Mouse (Mus musculus): ENCODE measurements around the gene Aldh9a1. TPM values are rescaled to one million over a fixed set of nuclear protein-coding genes. Genes with fewer than 3 reads are reported as not detected.

The Aldh9a1 gene
- total RNA-seq, 2 experiments from 2014 or later: 3.8 to 4.8 TPM

DNA sequence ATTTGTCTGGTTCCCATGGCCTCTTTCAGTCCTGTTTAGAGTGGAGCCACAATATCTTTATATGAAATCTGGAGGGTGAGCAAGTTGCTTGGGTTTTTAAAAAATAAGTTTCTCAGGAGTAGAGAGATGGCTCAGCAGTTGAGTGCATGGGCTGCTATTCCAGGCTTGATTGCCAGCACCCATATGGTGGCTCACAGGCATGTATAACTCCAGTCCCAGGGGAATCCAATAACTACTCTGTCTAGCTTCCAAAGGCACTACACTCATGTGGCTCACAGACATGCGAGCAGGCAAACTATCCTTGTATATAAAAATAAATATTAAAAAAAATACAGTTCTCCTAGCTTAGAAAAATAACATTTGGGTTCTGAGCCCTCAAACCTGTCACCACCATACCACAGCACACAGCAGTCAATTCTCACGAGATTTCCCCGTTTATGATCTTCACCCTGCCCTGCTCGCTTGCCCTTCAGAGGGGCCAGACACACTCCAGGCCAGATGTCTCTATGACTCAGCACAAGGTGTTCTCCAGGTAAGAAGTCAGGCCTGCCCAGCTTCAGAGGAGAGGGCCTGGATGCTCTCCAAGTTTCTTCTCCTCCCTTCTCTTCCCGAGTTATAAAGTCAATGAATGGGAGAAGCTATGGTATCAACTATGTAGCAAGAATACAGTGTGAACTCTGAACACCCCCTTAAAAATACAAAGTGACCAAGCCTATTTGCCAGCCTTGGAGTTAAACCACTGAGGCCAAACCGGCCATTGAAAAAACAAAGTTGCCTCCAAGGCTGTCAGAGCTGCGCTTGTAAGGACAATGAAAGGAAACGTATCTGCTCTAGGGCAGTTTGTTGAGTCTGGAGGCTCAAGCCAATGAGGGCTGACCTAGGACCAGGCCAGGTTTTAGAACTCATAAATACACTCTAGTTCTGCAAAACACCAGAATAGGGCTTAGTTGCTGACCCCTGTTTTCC, 31.5 kb downstream of the Aldh9a1 start:
- DNase-seq: no peak
- intact Hi-C loops (cut with DNase I; ENCODE audit: low total_unique reads): no loop called here

- no peak for DNase-seq
- intact Hi-C loops (cut with DNase I; ENCODE audit: low total_unique reads): no loop called here
These were observed 32.5 kb downstream of the Aldh9a1 start for GRCm38 (mm10) chr1:167382316-167382715.

GRCm38 (mm10) chr1:167382763-167383162, 33.0 kb downstream of the Aldh9a1 start:
- intact Hi-C loops (cut with DNase I; ENCODE audit: low total_unique reads): no loop called here
- DNase-seq: no peak

- DNase-seq: no peak
- intact Hi-C loops (cut with DNase I; ENCODE audit: low total_unique reads): no loop called here
These were observed 33.4 kb downstream of the Aldh9a1 start for GRCm38 (mm10) chr1:167383178-167383577.

DNA sequence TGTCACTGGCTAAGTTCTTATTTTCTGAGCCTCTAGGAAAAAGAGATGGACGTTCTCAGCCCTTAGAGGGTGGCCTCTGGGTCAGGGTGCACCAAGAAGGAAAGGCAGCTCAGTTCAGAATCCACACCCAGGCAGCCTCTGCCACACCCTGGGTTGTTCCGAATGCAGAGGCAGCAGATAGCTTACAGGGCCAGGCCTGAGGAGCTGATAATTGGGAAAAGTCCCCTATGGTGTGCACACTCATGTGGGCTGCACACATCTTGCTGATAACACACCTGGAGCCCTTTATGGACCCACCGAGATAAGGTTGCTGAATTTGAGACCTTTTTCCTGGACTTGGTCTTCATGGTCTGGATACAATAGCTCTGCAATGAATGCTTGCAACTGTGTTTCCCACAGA, 34.4 kb downstream of the Aldh9a1 start:
- intact Hi-C loops (cut with DNase I; ENCODE audit: low total_unique reads): no loop called here
- no peak for DNase-seq

DNA sequence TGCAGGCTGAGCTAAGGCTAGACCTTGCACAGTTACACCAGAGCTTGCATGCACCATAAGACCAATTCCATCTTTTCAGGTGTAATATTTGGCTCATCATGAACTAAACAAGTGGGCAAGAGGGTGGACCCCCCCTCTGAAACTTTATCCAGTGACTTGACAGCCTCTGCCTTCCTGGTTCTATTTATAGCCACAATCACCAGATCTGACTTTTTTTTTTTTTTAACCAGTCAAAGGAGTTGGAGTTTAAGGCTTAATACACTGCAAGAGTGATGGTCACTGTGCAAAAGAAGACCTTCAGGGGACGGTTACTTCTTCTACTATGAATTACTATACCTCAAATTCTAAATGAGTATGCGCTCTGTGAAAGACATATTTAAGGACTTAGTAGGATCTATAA, 35.4 kb downstream of the Aldh9a1 start:
- no peak for DNase-seq
- intact Hi-C loops (cut with DNase I; ENCODE audit: low total_unique reads): no loop called here

DNA sequence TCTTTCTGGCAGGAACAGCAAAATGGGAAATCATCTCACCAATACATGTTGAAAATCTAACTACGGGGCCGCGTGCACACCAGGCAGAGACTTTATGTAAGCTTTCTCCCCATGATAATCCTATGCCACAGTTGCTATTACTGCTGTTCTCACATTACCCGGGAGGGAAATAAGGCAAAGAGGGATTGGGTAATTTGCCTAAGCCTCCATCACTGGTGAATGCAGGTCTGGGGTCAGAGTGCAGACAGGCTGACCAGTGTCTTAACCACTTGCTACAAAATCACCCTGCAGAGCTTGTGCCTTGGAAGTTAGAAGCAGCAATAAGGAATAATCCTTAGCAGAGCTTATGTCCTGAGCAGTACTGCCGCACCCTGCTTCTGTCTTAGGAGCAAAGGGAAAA, 35.8 kb downstream of the Aldh9a1 start:
- intact Hi-C loops (cut with DNase I; ENCODE audit: low total_unique reads): no loop called here
- DNase-seq: no peak

GRCm38 (mm10) chr1:167386466-167386865, 36.7 kb downstream of the Aldh9a1 start:
- intact Hi-C loops (cut with DNase I; ENCODE audit: low total_unique reads): no loop called here
- no peak for DNase-seq

DNA sequence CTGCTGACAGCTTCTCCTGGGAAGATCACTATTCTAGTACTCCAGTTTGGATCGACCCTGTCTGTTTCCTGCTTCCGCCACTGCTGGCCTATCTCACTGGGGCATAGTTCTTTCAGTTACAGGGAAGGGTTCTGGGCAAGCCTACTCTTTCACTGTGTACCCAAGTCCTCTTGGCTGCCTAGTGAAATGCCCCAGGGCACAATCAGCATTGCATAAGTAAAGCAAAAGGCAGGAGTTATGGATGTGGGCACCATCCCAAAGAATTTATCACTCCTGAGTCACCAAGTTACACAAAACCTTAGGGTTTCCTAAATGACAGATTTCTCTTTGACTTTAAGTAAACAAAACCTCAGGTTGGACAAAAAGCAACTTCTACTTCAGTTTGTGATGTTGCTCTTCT, 37.5 kb downstream of the Aldh9a1 start:
- no peak for DNase-seq
- intact Hi-C loops (cut with DNase I; ENCODE audit: low total_unique reads): no loop called here

DNA sequence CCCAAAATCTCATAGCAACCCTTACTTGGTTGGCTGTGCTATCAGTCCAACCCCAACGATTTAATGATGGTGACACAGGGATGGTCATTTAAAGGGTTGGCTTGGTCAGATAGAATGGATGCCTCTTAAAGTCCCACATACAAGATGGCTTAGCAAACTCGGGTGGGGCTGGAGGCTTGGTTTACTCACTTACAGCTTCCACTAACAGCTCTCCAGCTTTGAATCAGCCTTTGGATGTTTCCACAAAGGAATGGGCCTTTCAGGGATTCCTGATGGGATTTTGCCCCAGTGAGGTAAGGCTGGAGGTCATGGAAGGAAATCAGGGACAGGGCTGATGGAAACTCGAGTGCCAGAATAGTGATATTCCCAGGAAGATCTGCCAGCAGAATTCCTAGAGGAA, 38.0 kb downstream of the Aldh9a1 start:
- intact Hi-C loops (cut with DNase I; ENCODE audit: low total_unique reads): no loop called here
- no peak for DNase-seq

DNA sequence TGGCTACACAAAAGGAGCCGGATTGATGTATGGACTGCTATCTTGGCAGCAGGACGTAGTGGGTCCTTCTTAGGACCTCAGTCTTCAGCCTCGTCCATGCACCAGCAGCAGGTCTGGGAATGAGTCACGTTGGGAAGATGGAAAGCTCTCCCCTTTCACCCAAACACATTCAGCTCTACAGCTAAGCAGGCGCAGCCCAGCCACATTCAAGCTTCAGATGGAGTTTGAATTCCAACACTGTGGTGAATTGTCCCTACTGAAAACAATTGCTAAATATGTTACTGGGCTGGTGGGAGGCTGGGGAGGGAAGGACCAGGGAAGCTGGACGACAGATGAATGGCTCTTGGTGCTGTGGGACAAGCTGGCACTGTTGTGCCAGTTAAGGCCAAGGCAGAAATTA, 38.8 kb downstream of the Aldh9a1 start:
- DNase-seq: no peak
- intact Hi-C loops (cut with DNase I; ENCODE audit: low total_unique reads): no loop called here

DNA sequence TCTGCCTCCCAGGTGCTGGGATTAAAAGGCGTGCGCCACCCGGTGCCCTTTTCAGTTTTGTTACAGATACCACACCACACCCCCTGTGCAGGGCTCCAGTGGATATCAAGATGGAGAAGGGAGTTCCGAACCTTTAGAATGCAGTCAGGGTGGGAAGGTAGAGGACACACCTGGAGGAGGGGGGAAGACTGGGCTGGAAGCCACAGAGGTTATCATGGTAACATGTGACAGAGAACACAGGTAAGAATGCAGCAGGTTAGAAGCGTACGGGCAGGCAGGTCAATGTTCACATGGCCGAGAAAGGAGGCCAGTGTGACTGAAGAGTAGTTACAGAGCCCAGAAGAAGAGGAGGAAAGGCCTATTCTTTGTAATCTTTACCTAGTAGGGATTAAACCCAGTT, 39.8 kb downstream of the Aldh9a1 start:
- intact Hi-C loops (cut with DNase I; ENCODE audit: low total_unique reads): no loop called here
- no peak for DNase-seq

- DNase-seq: no peak
- intact Hi-C loops (cut with DNase I; ENCODE audit: low total_unique reads): no loop called here
These were observed 40.6 kb downstream of the Aldh9a1 start for GRCm38 (mm10) chr1:167390381-167390780.

DNA sequence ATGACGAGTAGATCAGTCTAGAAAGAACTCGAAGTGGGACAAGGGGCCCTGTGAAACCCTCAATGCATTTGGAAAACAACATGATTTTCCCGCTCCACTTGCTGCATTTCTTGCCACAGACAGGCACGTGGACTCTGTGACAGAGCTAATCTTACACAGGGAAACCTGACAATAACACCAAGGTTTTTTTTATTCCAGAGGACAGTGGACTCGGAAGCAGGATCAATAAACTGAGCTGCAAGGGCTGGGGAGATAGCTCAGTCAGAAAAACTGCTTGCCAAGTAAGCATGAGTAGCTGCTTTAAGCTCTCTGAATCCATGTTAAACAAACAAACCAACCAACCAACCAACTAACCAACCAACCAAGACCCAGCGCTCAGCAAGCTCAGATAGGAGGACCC, 41.5 kb downstream of the Aldh9a1 start:
- DNase-seq: no peak
- intact Hi-C loops (cut with DNase I; ENCODE audit: low total_unique reads): no loop called here

DNA sequence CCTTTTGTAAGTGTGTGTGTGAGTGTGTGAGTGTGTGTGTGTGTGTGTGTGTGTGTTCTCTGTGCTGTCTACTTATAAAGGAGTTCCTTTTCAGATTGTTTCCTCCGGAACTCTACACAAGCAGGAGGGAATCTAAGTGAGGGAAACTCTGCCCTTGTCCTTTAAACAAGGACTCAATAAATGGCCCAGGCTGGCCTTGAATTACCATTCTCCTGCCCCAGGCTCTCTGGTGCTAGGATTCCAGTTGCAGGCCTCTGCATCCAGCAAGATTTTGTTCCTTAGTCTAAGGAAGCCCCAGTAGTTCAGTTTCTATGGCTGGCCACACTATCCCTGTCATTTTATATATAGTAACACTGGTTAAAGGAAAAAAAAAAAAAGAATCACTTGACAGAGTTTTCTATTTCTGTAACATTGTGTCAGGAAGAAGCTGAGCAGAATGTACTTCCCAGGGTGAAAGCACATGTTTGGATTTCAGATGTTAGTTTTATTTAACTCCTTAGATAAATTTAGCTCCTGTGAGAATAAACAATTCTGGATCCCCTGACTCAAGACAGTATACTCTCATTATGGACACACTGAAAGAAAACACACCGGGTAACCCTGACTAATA, 42.3 kb downstream of the Aldh9a1 start:
- no peak for DNase-seq
- intact Hi-C loops (cut with DNase I; ENCODE audit: low total_unique reads): no loop called here

- intact Hi-C loops (cut with DNase I; ENCODE audit: low total_unique reads): no loop called here
- DNase-seq: no peak
These were observed 42.9 kb downstream of the Aldh9a1 start for GRCm38 (mm10) chr1:167392687-167393086.

DNA sequence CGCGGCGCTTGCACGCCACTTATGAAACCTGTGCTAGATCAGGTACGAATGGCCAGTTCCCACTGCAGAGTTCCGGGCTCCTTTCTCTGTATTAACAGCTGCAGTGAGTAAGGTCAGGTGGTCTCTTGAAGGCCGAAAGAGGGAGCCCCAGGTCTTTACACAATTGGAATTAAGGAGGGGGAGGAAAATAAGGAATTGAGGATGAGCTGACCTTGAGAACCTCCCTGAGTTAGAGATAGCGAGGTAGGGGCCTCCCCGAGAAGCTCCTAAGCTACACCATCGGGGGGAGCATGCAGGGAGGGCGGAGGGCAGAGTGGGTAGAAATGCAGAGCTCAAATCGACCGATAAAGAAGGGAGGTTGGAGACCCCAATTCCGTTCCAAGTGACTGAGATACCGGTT, 43.5 kb downstream of the Aldh9a1 start:
- no peak for DNase-seq
- intact Hi-C loops (cut with DNase I; ENCODE audit: low total_unique reads): no loop called here

DNA sequence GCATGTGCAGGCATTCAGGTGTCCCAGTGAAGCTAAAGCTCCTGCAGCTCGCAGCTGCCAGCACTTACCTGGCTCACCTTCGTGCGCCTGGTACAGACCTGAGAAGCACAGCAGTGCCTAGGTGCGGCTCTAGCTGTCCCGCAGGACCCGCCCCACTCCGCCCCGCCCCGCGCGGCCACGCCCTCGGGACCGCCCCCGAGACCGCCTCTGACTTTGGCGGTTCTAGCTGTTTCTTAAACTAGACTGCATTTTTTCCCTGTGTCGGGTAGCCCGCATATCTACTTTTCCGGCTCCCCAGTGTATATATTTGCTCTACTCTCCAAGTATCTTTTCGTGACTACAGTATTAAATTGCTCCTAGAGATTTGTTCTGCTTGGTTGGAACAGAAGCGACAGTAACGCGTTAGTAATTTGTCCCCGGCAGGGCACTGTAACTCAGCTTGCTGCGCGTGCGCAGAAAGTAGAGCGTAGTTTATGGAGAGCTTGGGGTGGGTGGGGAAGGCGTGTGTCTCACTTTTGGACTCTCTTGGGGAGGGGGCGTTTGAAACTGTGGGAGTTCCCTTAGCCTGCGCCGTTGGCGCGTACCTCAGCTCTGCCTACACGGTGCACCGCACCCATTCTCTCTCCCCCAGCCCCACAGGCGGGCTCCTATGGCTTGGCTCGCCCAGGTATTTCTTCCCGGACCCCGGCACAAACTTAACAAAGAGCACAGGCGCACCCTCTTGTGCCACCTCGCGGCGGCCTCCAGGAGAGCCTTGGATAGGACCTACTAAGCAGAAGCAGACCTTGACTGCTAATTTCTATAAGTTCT, 44.1 kb downstream of the Aldh9a1 start, which contains the start of gene Mgst3:
Gene Mgst3 (minus strand): TSS at position 159 of the 810 bp plus-strand sequence.
- DNase-seq: peak; percentile 92
- intact Hi-C loops (cut with DNase I; ENCODE audit: low total_unique reads): no loop called here

DNA sequence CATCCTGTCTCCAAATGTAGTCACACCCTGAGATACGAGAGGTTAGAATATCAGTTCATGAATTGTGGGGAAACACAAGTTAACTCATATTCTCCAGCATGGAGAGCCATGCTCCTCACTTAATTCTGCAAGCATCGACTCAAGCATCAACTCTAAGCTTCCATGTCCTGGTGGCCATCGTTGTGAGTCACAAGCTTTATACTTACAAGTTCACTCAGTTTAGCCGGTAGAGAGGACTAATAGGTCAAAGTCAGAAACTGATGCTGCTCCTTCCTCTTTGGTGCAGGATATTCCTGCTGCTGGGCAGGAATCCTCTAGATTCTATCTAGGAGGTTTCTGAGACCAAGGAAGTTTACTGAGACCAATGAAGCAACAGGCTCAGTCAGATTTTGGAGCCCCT, 55.4 kb downstream of the Aldh9a1 start:
- no peak for DNase-seq
- intact Hi-C loops (cut with DNase I; ENCODE audit: low total_unique reads): no loop called here

- no peak for DNase-seq
- intact Hi-C loops (cut with DNase I; ENCODE audit: low total_unique reads): no loop called here
These were observed 59.8 kb downstream of the Aldh9a1 start for GRCm38 (mm10) chr1:167409601-167410000.

Data from gastrocnemius, postnatal 14 days (tissue).